Mouse (Mus musculus) brown adipose tissue, adult 24 weeks (tissue): ENCODE results near the gene Ihh. TPM values are rescaled to one million over a fixed set of nuclear protein-coding genes. Genes with fewer than 3 reads are reported as not detected.

Experiments used
- H3K27ac ChIP-seq: fragments of 200-500 bp; replicated peaks from 2 replicates; pipeline ENCODE4 v1.5.1; 2012; ENCODE audit warnings: low read depth, mild to moderate bottlenecking, low read length
- H3K4me1 ChIP-seq: fragments of 200-500 bp; 2 replicates; pipeline ENCODE4 v1.6.1; 2012; ENCODE audit warnings: low read length, mixed read lengths; ENCODE audit not compliant: control insufficient read depth, insufficient read depth, insufficient read length
- H3K4me3 ChIP-seq: fragments of 200-500 bp; 2 replicates; pipeline ENCODE4 v1.5.1; 2012; ENCODE audit warnings: low read depth, mild to moderate bottlenecking, low read length, moderate library complexity; ENCODE audit not compliant: insufficient read depth
- polyA plus RNA-seq: library from polyadenylated mRNA; stranded (reverse); fragments of >200 nt; gene quantifications from 2 replicates; pipeline ENCODE4 v1.2.4, GENCODE M21; 2012; ENCODE audit not compliant: missing spikeins, insufficient read depth, insufficient read length

The Ihh gene
- polyA plus RNA-seq, 1 experiment: not detected

DNA sequence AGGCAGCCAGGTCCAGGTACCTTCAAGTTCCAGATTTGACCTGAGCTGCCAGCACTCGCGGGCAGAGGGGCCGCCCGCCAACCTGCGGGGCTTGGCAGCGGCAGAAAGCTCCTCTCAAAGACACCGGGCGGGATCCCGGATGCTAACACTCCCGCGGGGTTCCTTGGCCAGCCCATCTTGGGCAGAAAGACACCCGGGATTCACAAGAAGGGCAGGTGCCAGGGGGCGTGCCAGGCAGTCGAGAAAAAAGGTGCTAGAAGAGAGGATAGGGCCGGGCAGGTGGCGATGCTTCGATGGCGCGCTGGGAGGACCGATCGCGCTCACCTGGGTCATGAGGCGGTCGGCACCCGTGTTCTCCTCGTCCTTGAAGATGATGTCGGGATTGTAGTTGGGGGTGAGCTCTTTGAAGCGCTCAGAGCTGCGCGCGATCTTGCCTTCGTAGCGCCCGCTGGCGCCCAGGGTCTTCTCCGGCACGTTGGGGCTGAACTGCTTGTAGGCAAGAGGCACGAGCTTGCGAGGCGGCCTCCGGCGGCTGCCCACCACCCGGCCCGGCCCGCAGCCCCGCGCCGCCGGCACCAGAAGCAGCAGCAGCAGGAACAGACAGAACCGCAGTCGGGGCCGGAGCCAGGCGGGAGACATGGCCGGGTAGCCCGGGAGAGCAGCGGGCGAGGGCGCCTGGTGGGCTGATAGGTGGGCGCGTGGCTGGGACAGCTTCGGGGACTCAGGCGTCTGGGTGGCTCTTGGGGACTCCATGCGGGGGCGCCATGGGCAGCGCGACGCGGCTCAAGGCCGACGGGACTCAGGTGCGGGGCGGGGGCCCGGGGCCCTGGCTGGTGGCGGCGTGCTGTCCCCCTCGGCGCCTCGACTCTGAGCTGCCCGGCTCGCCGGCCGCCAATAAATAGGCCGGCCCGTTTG lies 639 bp downstream of the Ihh start:
- 0 out of 2 replicates have a peak overlapping the region, but pooled peaks have one; percentile 1 for H3K4me3 ChIP-seq
- H3K27ac ChIP-seq: no peak overlapping the region
- H3K4me1 ChIP-seq: peaks cover 10% of the 10 kb centered on the region

DNA sequence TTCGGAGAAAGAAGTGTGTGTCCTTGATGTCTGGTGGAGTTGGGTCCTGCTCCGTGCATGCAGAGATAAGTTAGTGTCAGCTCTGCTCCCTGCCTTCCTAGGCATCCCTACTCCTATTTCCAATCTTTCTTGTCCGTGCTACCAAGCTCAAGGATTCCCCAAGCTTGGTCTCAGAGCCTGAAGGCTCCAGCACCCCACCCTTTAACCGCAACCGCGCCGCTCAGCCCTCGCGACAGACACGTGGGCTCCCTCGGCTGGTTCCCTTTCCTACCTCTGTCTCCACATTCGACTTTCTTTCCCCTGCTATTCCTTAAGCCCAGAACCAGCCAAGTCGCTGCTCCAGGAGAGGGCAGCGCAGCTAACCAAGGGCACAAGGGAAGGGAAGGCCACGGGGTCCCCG lies 1.4 kb downstream of the Ihh start:
- Histone ChIP-seq H3K4me1 (peaks cover 10% of the 10 kb centered on the region), H3K27ac (no peak overlapping the region), H3K4me3 (peak overlapping the region; percentile 16; the same call in 1 of the 2 replicates)

DNA sequence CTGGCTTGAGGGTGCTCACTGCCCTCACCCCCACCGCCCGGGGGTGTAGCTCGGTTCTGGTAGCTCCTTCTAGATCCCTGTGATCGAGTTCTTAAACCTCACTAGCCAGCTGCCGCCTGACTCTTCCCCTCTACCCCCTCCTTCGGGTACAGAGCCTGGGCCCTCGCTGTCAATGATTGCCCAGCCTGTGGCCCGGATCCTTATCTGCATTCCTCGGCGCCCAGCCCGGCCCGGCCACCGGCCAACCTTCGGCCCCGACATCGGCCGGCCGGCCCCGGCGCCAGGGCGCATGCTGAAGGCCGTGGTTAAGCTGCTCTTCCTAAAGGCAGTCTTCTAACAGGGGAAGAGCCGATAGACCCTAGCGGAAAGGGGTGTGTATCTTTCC lies 1.8 kb downstream of the Ihh start:
- peak overlapping the region; percentile 16; the same call in 1 of the 2 replicates for H3K4me3 ChIP-seq
- no peak overlapping the region for H3K27ac ChIP-seq
- H3K4me1 ChIP-seq: peaks cover 10% of the 10 kb centered on the region

DNA sequence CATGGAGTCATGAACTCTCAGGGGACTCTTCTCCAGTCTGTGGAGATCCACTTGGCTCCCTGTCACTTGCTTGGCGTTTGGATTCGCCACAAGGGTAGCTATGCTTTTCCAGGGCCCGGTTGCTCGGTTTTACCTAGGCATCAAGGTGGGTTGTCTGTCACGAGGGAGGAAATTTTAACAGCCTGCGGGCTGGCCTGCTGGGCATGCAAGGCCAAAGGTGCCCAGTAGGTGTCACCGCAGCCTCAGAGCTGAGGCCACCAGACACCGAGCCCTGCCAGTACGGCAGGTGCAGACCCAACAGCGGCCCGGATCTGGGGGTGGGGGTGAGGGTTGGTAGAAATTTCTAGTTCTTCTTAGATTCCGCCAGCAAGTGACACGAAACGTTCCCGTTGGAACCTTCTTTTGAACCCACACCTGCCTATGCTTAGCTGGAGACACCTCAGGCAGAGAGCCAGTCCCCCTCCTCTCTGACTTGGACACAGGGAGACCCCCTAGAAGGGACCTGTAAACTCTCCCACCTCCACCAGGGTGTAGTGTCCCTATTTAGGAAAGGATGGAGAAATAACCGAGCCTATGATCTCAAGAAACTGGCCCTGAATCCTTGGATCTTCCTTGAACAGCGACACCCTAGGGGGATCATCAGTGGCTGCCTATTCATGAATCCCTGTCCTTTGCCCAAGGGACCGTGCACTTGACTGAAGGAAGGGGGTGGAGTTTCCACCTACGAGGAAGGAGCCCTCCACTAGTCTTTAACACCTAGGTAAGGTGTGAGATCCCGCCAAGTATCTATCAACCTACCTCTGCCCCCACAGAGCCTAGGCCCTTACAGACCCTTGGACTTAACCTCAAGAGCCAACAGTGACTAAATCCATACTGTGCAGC lies 2.4 kb downstream of the Ihh start:
- peaks cover 10% of the 10 kb centered on the region for H3K4me1 ChIP-seq
- H3K4me3 ChIP-seq: peak overlapping the region; percentile 29; the same call in 1 of the 2 replicates
- H3K27ac ChIP-seq: no peak overlapping the region

DNA sequence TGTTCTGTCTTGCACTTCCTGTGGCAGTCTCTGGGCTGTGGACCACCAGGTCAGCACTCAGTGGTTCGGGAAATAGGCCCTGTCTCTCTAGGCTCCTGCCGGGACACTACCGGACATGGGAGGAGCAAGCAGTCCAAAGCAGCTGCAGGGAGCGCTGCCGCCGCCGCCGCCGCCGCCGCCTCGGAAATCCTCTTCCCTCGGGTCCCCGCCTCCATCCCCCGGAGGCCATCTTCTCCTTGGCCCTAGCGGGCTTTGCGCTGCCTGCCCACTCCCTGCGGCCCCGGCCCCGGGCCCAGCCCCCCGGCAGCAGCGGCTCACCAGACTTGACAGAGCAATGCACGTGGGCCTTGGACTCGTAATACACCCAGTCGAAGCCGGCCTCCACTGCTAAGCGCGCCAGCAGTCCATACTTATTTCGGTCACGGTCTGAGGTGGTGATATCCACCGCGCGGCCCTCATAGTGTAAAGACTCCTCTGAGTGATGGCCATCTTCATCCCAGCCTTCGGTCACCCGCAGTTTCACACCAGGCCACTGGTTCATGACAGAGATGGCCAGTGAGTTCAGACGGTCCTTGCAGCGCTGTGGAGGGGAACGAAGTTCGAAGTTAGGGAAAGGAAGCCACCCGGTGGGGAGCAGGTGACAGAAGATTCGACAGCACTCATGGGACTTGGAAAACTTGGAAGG lies 3.3 kb downstream of the Ihh start:
- Histone ChIP-seq H3K27ac (no peak overlapping the region), H3K4me3 (peak overlapping the region; percentile 29), H3K4me1 (peaks cover 10% of the 10 kb centered on the region)

DNA sequence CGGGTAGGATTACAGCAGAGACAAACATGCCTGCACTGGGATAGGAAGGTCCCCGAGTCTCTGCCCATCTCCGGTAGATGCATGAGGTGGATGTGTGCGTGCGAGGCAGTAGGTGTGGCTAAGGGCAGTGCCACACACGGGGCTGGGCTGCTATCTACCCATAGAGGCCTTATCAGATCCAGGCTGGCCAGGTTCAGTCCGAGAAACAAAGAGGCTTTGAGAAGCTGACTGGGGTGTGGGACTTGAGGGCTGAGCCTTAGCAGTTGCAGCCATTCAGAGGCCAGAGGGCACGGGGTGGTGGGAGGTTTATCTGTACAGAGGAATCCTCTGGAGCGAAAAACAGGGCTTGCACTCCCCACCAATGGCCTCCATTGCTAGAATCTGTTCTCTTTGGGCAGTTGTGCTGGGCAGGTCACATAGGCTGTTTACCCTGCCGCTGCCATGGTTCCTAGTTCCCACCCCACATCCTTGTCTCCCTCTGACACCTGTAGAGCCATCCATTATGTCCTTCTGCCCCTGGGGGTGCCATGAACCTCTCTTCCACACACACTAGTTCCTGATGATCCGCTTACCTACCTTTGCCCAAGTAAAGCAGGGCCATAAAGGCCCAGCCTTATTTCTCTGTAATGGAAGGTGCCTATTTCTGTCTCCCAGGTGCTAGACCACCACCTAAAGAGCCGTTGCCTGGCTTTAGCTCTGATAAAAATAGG lies 9.7 kb downstream of the Ihh start:
- Histone ChIP-seq H3K4me3 (no peak overlapping the region), H3K27ac (no peak overlapping the region), H3K4me1 (no peaks in the 10 kb centered on the region)

DNA sequence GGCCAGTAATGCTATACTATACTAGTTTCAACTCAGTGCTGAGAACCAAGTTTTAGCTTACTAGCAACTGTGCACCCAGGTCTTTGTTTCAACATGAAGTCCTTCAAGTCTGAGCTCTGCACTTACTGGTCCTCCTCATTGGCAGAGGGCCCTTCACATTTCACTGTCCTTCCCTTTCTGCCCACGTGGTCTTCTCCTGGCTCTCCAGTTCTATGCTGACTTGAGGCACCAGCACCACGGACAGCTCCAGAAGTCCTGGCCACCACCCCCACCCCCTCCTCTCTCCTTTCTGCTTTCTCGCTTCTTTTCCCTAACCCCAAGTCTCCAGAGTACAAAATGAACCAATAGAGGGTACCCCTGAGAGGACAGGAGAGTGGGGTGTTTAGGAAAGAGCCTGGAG lies 11.7 kb downstream of the Ihh start:
- no peak overlapping the region for H3K4me3 ChIP-seq

DNA sequence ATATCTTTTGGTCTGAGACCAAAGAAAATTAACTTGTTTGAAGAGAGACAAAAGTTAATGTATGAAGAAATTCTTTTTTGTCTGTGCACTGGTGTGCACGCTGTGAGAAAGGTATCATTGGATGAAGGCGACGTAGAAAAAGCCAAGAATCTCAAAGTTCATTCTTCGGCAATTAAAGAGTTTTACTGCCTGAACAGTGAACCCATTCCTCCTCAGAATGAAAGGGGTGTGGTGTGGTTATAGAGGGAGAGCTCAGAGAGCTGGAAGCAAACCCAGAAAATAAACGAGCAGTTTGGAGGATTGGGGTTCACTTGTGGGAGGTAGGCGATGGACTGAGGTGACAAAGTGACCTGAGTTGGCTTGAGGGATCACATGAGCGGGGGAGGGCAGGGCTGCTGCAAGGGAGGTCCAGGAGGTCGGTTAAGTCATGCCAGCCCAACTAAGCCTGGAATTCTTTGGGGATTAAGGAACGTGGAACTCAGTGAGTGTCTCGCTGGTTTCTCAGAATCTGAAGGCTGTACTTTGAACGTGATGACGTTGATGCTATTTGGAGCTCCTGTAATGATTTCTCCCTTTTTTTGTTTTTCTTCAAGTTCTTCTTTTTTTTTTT lies 15.1 kb downstream of the Ihh start:
- Histone ChIP-seq H3K27ac (no peak overlapping the region), H3K4me1 (no peaks in the 10 kb centered on the region), H3K4me3 (no peak overlapping the region)

More for the DNA sequence above, 11.7 kb downstream of the Ihh start:
- H3K4me1 ChIP-seq: no peaks in the 10 kb centered on the region
- no peak overlapping the region for H3K27ac ChIP-seq

DNA sequence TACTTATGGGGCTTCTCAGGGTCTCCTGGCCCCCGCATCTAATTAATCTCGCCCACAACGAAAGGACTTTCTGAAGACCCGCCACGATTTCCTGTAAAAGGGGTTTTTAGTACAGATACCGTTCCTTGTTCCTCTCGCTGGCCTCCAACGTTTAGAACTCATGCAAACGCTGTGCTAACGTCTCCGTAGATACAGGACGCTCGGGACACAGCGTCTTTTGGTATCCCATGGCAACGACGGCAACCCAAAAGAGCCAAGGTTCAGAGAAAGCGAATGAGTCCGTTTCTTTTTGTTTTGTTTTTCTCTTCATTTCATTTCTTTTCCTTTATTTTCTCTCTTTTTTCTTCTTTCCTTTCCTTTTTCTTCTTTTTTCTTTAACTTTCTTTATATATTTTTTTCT lies 16.1 kb downstream of the Ihh start, which contains the start of gene Cfap65:
TSS of gene Cfap65 (minus strand) at position 198 of the 400 bp plus-strand sequence.
- H3K4me1 ChIP-seq: no peaks in the 10 kb centered on the region
- H3K27ac ChIP-seq: no peak within 1 kb of the TSS
- H3K4me3 ChIP-seq: no peak within 1 kb of the TSS

DNA sequence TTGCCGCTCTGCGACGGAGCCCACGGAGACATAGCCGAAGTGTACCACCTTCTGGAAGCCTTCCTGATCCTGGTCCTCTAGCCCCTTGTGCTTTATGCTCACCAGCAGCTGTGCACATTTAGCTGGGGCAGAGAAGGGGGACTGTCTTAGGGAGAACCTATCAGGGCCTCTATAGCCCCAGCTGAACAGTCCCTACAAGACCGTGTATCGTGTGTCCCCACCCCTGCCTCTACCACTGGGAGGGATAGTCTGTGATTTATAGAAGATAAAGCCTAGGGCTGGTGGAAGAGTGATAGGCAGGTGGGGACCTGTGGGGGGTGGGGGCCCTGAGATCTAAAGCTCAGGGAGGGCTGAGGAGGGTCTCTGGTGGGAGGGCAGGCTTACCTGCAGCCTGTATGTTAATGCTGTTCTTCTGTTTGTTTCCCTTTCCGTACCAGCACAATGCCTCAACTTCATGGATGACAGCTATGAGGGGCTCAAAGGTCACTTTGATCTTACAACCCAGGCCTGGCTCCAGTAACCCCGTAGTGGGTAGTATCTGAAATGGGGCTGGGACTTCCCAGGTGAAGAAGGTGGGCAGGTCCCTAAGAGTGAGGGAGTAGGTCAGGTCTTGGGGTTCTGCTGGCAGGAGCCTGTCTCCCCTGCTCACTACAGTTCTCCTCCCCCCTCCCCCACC lies 23.7 kb downstream of the Ihh start:
- no peaks in the 10 kb centered on the region for H3K4me1 ChIP-seq
- H3K27ac ChIP-seq: no peak overlapping the region
- H3K4me3 ChIP-seq: no peak overlapping the region

DNA sequence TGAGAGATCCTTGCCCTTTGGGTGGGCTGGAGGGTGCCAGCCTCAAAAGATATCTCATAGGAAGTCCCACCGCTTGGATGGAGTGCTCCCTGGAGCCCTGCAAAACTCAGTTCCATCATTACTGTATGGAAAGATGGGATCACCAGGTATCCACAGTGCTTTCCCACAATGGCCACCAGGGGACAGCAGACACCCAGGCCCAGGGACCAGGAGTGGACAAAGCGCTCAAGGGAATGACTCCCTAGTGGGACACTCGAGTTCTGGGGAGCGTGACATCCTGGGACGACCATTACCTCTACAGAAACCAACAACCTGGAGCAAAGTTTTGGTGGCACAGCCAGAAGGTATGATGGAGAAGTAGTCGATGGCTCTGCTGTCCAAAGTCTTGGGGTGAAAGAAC lies 24.8 kb downstream of the Ihh start:
- H3K27ac ChIP-seq: no peak overlapping the region
- H3K4me1 ChIP-seq: no peaks in the 10 kb centered on the region
- H3K4me3 ChIP-seq: no peak overlapping the region

DNA sequence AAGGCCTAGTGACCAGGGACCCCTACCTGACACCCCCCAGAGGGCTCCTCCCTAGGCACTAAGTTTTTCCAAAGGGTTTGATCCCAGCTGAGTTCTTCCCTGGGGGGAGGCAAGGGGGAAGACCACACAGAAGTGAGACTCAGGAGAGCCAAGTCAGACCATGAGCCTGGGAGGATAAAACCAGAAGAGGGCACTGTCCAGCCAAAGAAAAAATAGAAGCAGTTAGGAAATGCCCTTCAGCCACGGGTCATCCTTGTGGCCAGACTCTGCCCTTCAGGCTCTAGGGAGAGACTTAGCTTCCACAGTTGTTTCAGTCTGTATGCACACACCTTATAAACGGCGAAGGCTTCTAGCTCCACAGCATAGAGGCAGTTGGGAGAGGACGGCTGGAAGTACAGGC lies 27.0 kb downstream of the Ihh start:
- Histone ChIP-seq H3K4me1 (no peaks in the 10 kb centered on the region), H3K4me3 (no peak overlapping the region)

DNA sequence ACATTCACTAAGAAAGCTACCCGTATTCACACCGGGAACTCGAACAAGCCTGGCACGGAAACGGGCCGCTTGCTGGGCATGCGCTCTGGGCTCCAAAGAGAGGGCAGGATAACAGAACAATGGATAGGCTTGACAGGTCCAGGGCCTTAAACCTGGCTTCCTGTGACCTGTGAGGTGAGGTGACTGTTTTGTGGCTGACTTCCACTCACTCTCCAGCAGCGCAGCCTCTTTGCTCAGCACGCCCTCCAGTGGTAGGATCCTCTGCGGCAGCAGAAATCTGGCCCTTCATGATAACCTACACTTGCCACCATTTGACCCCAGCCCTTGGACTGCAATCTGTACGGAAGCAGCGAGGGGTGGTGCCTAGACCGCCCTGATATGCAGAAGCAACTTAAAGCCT lies 35.8 kb downstream of the Ihh start:
- Histone ChIP-seq H3K4me1 (no peaks in the 10 kb centered on the region), H3K27ac (no peak overlapping the region), H3K4me3 (no peak overlapping the region)

More for the DNA sequence above, 27.0 kb downstream of the Ihh start:
- no peak overlapping the region for H3K27ac ChIP-seq

DNA sequence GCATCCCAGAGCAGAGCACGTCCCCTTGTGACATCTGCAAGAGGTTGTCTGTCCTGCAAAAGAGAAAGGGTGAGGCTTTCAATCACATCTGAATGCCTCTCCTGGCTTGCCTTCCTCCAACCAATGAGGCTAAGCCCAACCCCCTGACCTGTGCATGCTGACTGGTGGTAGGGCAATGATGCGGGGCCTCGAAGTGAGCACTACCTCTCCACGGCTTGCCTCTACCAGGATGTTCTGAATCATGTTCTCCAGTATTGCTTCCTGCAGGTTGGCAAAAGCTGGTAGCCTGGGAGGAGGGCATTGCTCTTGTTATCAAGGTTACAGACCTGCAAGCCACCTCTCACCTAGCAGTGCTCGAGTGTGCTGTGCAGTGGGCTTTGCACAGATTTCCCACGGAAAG lies 49.3 kb downstream of the Ihh start:
- no peak overlapping the region for H3K4me3 ChIP-seq
- no peaks in the 10 kb centered on the region for H3K4me1 ChIP-seq
- H3K27ac ChIP-seq: no peak overlapping the region
